Mouse (Mus musculus): ENCODE measurements around the gene Arrdc5. TPM values are rescaled to one million over a fixed set of nuclear protein-coding genes. Genes with fewer than 3 reads are reported as not detected.

Arrdc5 gene
- polyA plus RNA-seq, 1 experiment from 2014 or later = not detected

GRCm38 (mm10) chr17:56332987-56333386 is 32.9 kb upstream of the Arrdc5 start:
- DNase-seq (ENCODE audit: low spot score) (peak; percentile 29), ATAC-seq (ENCODE audit: insufficient number of reproducible peaks, low FRiP score, low TSS enrichment, low read depth) (no peak)
- H3K4me2 ChIP-seq (ENCODE audit: low read depth, severe bottlenecking) = no peak overlapping the region
- H3K36me3 ChIP-seq (ENCODE audit: control insufficient read depth, insufficient read depth, low read length) = no peaks in the 10 kb centered on the region
- WGBS = 37% methylated on average over 8 of the region's 8 CpGs
- no peak overlapping the region for H3K9ac ChIP-seq (ENCODE audit: low read length)
- no peaks in the 10 kb centered on the region for H3K9me3 ChIP-seq (ENCODE audit: control insufficient read depth, low read length)
- peaks cover 3% of the 10 kb centered on the region for H3K4me1 ChIP-seq (ENCODE audit: control insufficient read depth, insufficient read depth, low read length)
- H3K27me3 ChIP-seq (ENCODE audit: control insufficient read depth, insufficient read depth, low read length) = no peaks in the 10 kb centered on the region
- no peak overlapping the region for H3K27ac ChIP-seq (replicated peaks; ENCODE audit: low read depth, low read length)
- H3K4me3 ChIP-seq (ENCODE audit: low read depth, low read length) = no peak overlapping the region

- no peak overlapping the region for H3K4me2 ChIP-seq (ENCODE audit: low read depth, severe bottlenecking)
- H3K4me1 ChIP-seq (ENCODE audit: control insufficient read depth, insufficient read depth, low read length) = peaks cover 11% of the 10 kb centered on the region
- H3K36me3 ChIP-seq (ENCODE audit: control insufficient read depth, insufficient read depth, low read length) = no peaks in the 10 kb centered on the region
- ATAC-seq (ENCODE audit: insufficient number of reproducible peaks, low FRiP score, low TSS enrichment, low read depth) (no peak), DNase-seq (ENCODE audit: low spot score) (no peak)
- H3K9ac ChIP-seq (ENCODE audit: low read length) = no peak overlapping the region
- no peaks in the 10 kb centered on the region for H3K27me3 ChIP-seq (ENCODE audit: control insufficient read depth, insufficient read depth, low read length)
- no peak overlapping the region for H3K27ac ChIP-seq (replicated peaks; ENCODE audit: low read depth, low read length)
- H3K9me3 ChIP-seq (ENCODE audit: control insufficient read depth, low read length) = no peaks in the 10 kb centered on the region
- H3K4me3 ChIP-seq (ENCODE audit: low read depth, low read length) = no peak overlapping the region
Measured at GRCm38 (mm10) chr17:56331256-56331655, 31.2 kb upstream of the Arrdc5 start.

- no peak for DNase-seq (ENCODE audit: low spot score)
- H3K9ac ChIP-seq (ENCODE audit: low read length) = no peak overlapping the region
- peaks cover 11% of the 10 kb centered on the region for H3K4me1 ChIP-seq (ENCODE audit: control insufficient read depth, insufficient read depth, low read length)
- H3K27ac ChIP-seq (replicated peaks; ENCODE audit: low read depth, low read length) = no peak overlapping the region
- H3K4me2 ChIP-seq (ENCODE audit: low read depth, severe bottlenecking) = no peak overlapping the region
- no peaks in the 10 kb centered on the region for H3K27me3 ChIP-seq (ENCODE audit: control insufficient read depth, insufficient read depth, low read length)
- H3K36me3 ChIP-seq (ENCODE audit: control insufficient read depth, insufficient read depth, low read length) = no peaks in the 10 kb centered on the region
- no peak for ATAC-seq (ENCODE audit: insufficient number of reproducible peaks, low FRiP score, low TSS enrichment, low read depth)
- 84% methylated on average over 3 of the region's 3 CpGs for WGBS
- no peaks in the 10 kb centered on the region for H3K9me3 ChIP-seq (ENCODE audit: control insufficient read depth, low read length)
- H3K4me3 ChIP-seq (ENCODE audit: low read depth, low read length) = no peak overlapping the region
Measured at GRCm38 (mm10) chr17:56330345-56330744, 30.3 kb upstream of the Arrdc5 start.

- Histone ChIP-seq H3K4me2 (ENCODE audit: low read depth, severe bottlenecking) (no peak overlapping the region), H3K9ac (ENCODE audit: low read length) (no peak overlapping the region), H3K4me3 (ENCODE audit: low read depth, low read length) (no peak overlapping the region), H3K36me3 (ENCODE audit: control insufficient read depth, insufficient read depth, low read length) (no peaks in the 10 kb centered on the region), H3K9me3 (ENCODE audit: control insufficient read depth, low read length) (no peaks in the 10 kb centered on the region), H3K4me1 (ENCODE audit: control insufficient read depth, insufficient read depth, low read length) (peaks cover 13% of the 10 kb centered on the region), H3K27ac (replicated peaks; ENCODE audit: low read depth, low read length) (no peak overlapping the region), H3K27me3 (ENCODE audit: control insufficient read depth, insufficient read depth, low read length) (no peaks in the 10 kb centered on the region)
- no peak for DNase-seq (ENCODE audit: low spot score)
- ATAC-seq (ENCODE audit: insufficient number of reproducible peaks, low FRiP score, low TSS enrichment, low read depth) = no peak
Measured at GRCm38 (mm10) chr17:56329267-56329666, 29.2 kb upstream of the Arrdc5 start.

GRCm38 (mm10) chr17:56326153-56327147 is 26.4 kb upstream of the Arrdc5 start:
- Histone ChIP-seq H3K9me3 (ENCODE audit: control insufficient read depth, low read length) (no peaks in the 10 kb centered on the region), H3K36me3 (ENCODE audit: control insufficient read depth, insufficient read depth, low read length) (peaks cover 8% of the 10 kb centered on the region), H3K27me3 (ENCODE audit: control insufficient read depth, insufficient read depth, low read length) (no peaks in the 10 kb centered on the region), H3K4me1 (ENCODE audit: control insufficient read depth, insufficient read depth, low read length) (peaks cover 14% of the 10 kb centered on the region), H3K9ac (ENCODE audit: low read length) (peak overlapping the region; percentile 88), H3K4me2 (ENCODE audit: low read depth, severe bottlenecking) (peak overlapping the region; percentile 53), H3K4me3 (ENCODE audit: low read depth, low read length) (peak overlapping the region; percentile 88), H3K27ac (replicated peaks; ENCODE audit: low read depth, low read length) (peak overlapping the region; percentile 73; the same call in 1 of the 2 replicates)
- DNase-seq (ENCODE audit: low spot score) = no peak
- ATAC-seq (ENCODE audit: insufficient number of reproducible peaks, low FRiP score, low TSS enrichment, low read depth) = peak; percentile 34
- WGBS = 3% methylated on average over 65 of the region's 67 CpGs

- ATAC-seq (ENCODE audit: insufficient number of reproducible peaks, low FRiP score, low TSS enrichment, low read depth) (peak; percentile 98), DNase-seq (ENCODE audit: low spot score) (peak; percentile 99)
- Histone ChIP-seq H3K27ac (replicated peaks; ENCODE audit: low read depth, low read length) (peak within 1 kb of the TSS; percentile 73; the same call in 1 of the 2 replicates), H3K9ac (ENCODE audit: low read length) (peak within 1 kb of the TSS; percentile 88), H3K27me3 (ENCODE audit: control insufficient read depth, insufficient read depth, low read length) (no peaks in the 10 kb centered on the region), H3K36me3 (ENCODE audit: control insufficient read depth, insufficient read depth, low read length) (peaks cover 12% of the 10 kb centered on the region), H3K4me1 (ENCODE audit: control insufficient read depth, insufficient read depth, low read length) (peaks cover 14% of the 10 kb centered on the region), H3K4me2 (ENCODE audit: low read depth, severe bottlenecking) (peak within 1 kb of the TSS; percentile 53), H3K9me3 (ENCODE audit: control insufficient read depth, low read length) (no peaks in the 10 kb centered on the region), H3K4me3 (ENCODE audit: low read depth, low read length) (peak within 1 kb of the TSS; percentile 88)
- under 1% methylated on average over 52 of the region's 57 CpGs for WGBS
Measured at GRCm38 (mm10) chr17:56325450-56326152, 25.5 kb upstream of the Arrdc5 start, which contains the start of gene Kdm4b. Gene Kdm4b (plus strand): TSS chr17:56326062.

- no peaks in the 10 kb centered on the region for H3K9me3 ChIP-seq (ENCODE audit: control insufficient read depth, low read length)
- peaks cover 22% of the 10 kb centered on the region for H3K36me3 ChIP-seq (ENCODE audit: control insufficient read depth, insufficient read depth, low read length)
- no peak overlapping the region for H3K27ac ChIP-seq (replicated peaks; ENCODE audit: low read depth, low read length)
- H3K4me1 ChIP-seq (ENCODE audit: control insufficient read depth, insufficient read depth, low read length) = peaks cover 14% of the 10 kb centered on the region
- ATAC-seq (ENCODE audit: insufficient number of reproducible peaks, low FRiP score, low TSS enrichment, low read depth) = no peak
- H3K4me2 ChIP-seq (ENCODE audit: low read depth, severe bottlenecking) = no peak overlapping the region
- WGBS = 57% methylated on average over 3 of the region's 3 CpGs
- H3K4me3 ChIP-seq (ENCODE audit: low read depth, low read length) = no peak overlapping the region
- H3K9ac ChIP-seq (ENCODE audit: low read length) = no peak overlapping the region
- no peaks in the 10 kb centered on the region for H3K27me3 ChIP-seq (ENCODE audit: control insufficient read depth, insufficient read depth, low read length)
- DNase-seq (ENCODE audit: low spot score) = no peak
Measured at GRCm38 (mm10) chr17:56324419-56324818, 24.3 kb upstream of the Arrdc5 start.

- H3K36me3 ChIP-seq (ENCODE audit: control insufficient read depth, insufficient read depth, low read length) = peaks cover 56% of the 10 kb centered on the region
- H3K4me3 ChIP-seq (ENCODE audit: low read depth, low read length) = no peak overlapping the region
- no peaks in the 10 kb centered on the region for H3K9me3 ChIP-seq (ENCODE audit: control insufficient read depth, low read length)
- peaks cover 20% of the 10 kb centered on the region for H3K4me1 ChIP-seq (ENCODE audit: control insufficient read depth, insufficient read depth, low read length)
- no peak for ATAC-seq (ENCODE audit: insufficient number of reproducible peaks, low FRiP score, low TSS enrichment, low read depth)
- no peak overlapping the region for H3K27ac ChIP-seq (replicated peaks; ENCODE audit: low read depth, low read length)
- H3K27me3 ChIP-seq (ENCODE audit: control insufficient read depth, insufficient read depth, low read length) = no peaks in the 10 kb centered on the region
- no peak for DNase-seq (ENCODE audit: low spot score)
- H3K9ac ChIP-seq (ENCODE audit: low read length) = no peak overlapping the region
- H3K4me2 ChIP-seq (ENCODE audit: low read depth, severe bottlenecking) = no peak overlapping the region
- WGBS = 93% methylated on average over 15 of the region's 15 CpGs
Measured at GRCm38 (mm10) chr17:56309191-56309945, 9.3 kb upstream of the Arrdc5 start.
